Mouse (Mus musculus) MEL (cell line): Measurements from ENCODE around the gene A130010J15Rik. TPM values are rescaled to one million over a fixed set of nuclear protein-coding genes. Genes with fewer than 3 reads are reported as not detected.
A peak's percentile ranks its signal among the peaks of the same experiment; 100 is the strongest.

Source experiments
- DNase-seq: peaks from one replicate; pipeline ENCODE4 v3.0.0; 2011; ENCODE audit warnings: low read depth, low spot score
- H3K27ac ChIP-seq: 2 replicates; pipeline ENCODE4 v1.5.1; 2012; ENCODE audit warnings: low read depth, mild to moderate bottlenecking, control low read depth, low read length, moderate library complexity; ENCODE audit not compliant: control insufficient read depth
- H3K27me3 ChIP-seq, 2 experiments: fragments of 150-350 bp in 1 of 2; sonication (generic) in 1 of 2; 2 replicates each; pipeline ENCODE4 v1.6.1; 2012; ENCODE audit warnings: low read length in 2 of 2, mild to moderate bottlenecking in 2 of 2, improper control_type of control experiment in 1 of 2, moderate library complexity in 1 of 2; ENCODE audit not compliant: insufficient read depth in 2 of 2, control insufficient read depth in 1 of 2
- H3K36me3 ChIP-seq, 2 experiments: 2 replicates each; pipeline ENCODE4 v1.6.1; 2012 to 2014; ENCODE audit warnings: low read length in 2 of 2, improper control_type of control experiment in 1 of 2, inconsistent platforms in 1 of 2, mild to moderate bottlenecking in 1 of 2; ENCODE audit not compliant: insufficient read depth in 2 of 2, control insufficient read depth in 1 of 2
- H3K4me1 ChIP-seq, 2 experiments: fragments of 150-350 bp in 1 of 2; sonication (generic) in 1 of 2; 2 replicates each; pipeline ENCODE4 v1.6.1; 2012; ENCODE audit warnings: low read length in 2 of 2, improper control_type of control experiment in 1 of 2, mild to moderate bottlenecking in 1 of 2; ENCODE audit not compliant: insufficient read depth in 2 of 2, control insufficient read depth in 1 of 2
- H3K4me3 ChIP-seq, 2 experiments: fragments of 150-350 bp in 1 of 2; sonication (generic) in 1 of 2; 2 replicates each; pipeline ENCODE4 v1.5.1; 2012; ENCODE audit warnings: low read depth in 2 of 2, low read length in 2 of 2, mild to moderate bottlenecking in 2 of 2, moderate library complexity in 2 of 2, control low read depth in 1 of 2, improper control_type of control experiment in 1 of 2; ENCODE audit not compliant: control insufficient read depth in 1 of 2, insufficient read depth in 1 of 2
- H3K79me2 ChIP-seq: 2 replicates; pipeline ENCODE4 v1.6.1; 2012; ENCODE audit warnings: mild to moderate bottlenecking, low read length, moderate library complexity; ENCODE audit not compliant: control insufficient read depth, poor library complexity, insufficient read depth
- H3K9ac ChIP-seq: 2 replicates; pipeline ENCODE4 v1.6.1; 2012; ENCODE audit warnings: low read depth, mild to moderate bottlenecking, control low read depth, low read length, moderate library complexity; ENCODE audit not compliant: control insufficient read depth, poor library complexity, severe bottlenecking
- H3K9me3 ChIP-seq: fragments of 150-350 bp; sonication (generic); replicated peaks from 2 replicates; pipeline ENCODE4 v1.6.1; 2012; ENCODE audit warnings: mild to moderate bottlenecking, low read length, improper control_type of control experiment, moderate library complexity; ENCODE audit not compliant: insufficient read depth
- CHD1 ChIP-seq: IDR thresholded peaks from 2 replicates; pipeline ENCODE4 v1.6.1; 2012; ENCODE audit warnings: low read depth, mild to moderate bottlenecking, inconsistent platforms, low read length, improper control_type of control experiment
- CTCF ChIP-seq, 3 experiments: IDR thresholded peaks in 2 of 3; conservative IDR thresholded peaks in 1 of 3; 2 replicates each; pipeline ENCODE4 v1.5.1; 2011 to 2012; ENCODE audit warnings: low read length in 3 of 3, low read depth in 2 of 3, mild to moderate bottlenecking in 2 of 3, improper control_type of control experiment in 1 of 3, inconsistent platforms in 1 of 3, mixed read lengths in 1 of 3, moderate library complexity in 1 of 3; ENCODE audit not compliant: control insufficient read depth in 1 of 3, insufficient read depth in 1 of 3, poor library complexity in 1 of 3, severe bottlenecking in 1 of 3
- E2F4 ChIP-seq: IDR thresholded peaks from 2 replicates; pipeline ENCODE4 v1.6.1; 2011; ENCODE audit warnings: low read depth, low read length, improper control_type of control experiment, borderline replicate concordance
- ETS1 ChIP-seq: IDR thresholded peaks from 2 replicates; pipeline ENCODE4 v1.6.1; 2012; ENCODE audit warnings: low read depth, mild to moderate bottlenecking, inconsistent platforms, low read length, improper control_type of control experiment, moderate library complexity
- GABPA ChIP-seq: IDR thresholded peaks from 2 replicates; pipeline ENCODE4 v1.6.1; 2012; ENCODE audit warnings: low read depth, mild to moderate bottlenecking, inconsistent platforms, low read length, improper control_type of control experiment, moderate library complexity
- JUND ChIP-seq: IDR thresholded peaks from 2 replicates; pipeline ENCODE4 v1.6.1; 2011; ENCODE audit warnings: low read depth, mild to moderate bottlenecking, improper control_type of control experiment, low read length
- POLR2A ChIP-seq, 2 experiments: IDR thresholded peaks; 2 replicates each; pipeline ENCODE4 v1.6.1; 2011 to 2012; ENCODE audit warnings: low read length in 2 of 2, mild to moderate bottlenecking in 2 of 2, control low read depth in 1 of 2, improper control_type of control experiment in 1 of 2, low read depth in 1 of 2, moderate library complexity in 1 of 2; ENCODE audit not compliant: control insufficient read depth in 1 of 2, insufficient read depth in 1 of 2, poor library complexity in 1 of 2
- POLR2AphosphoS2 ChIP-seq: IDR thresholded peaks from 2 replicates; pipeline ENCODE4 v1.6.1; 2011; ENCODE audit warnings: low read length, improper control_type of control experiment
- RAD21 ChIP-seq: IDR thresholded peaks from 2 replicates; pipeline ENCODE4 v1.6.1; 2011; ENCODE audit warnings: mild to moderate bottlenecking, low read depth, low read length, improper control_type of control experiment
- RCOR1 ChIP-seq: IDR thresholded peaks from 2 replicates; pipeline ENCODE4 v1.6.1; 2012; ENCODE audit warnings: low read depth, mild to moderate bottlenecking, inconsistent platforms, low read length, improper control_type of control experiment
- SMC3 ChIP-seq: IDR thresholded peaks from 2 replicates; pipeline ENCODE4 v1.6.1; 2011; ENCODE audit warnings: low read depth, low read length, improper control_type of control experiment
- UBTF ChIP-seq: IDR thresholded peaks from 2 replicates; pipeline ENCODE4 v1.6.1; 2012; ENCODE audit warnings: low read depth, mild to moderate bottlenecking, inconsistent platforms, low read length, improper control_type of control experiment, moderate library complexity, borderline replicate concordance; ENCODE audit not compliant: insufficient read depth
- USF2 ChIP-seq, 2 experiments: IDR thresholded peaks; 2 replicates each; pipeline ENCODE4 v1.6.1; 2011 to 2012; ENCODE audit warnings: improper control_type of control experiment in 2 of 2, low read length in 2 of 2, borderline replicate concordance in 1 of 2, inconsistent platforms in 1 of 2, low read depth in 1 of 2, mild to moderate bottlenecking in 1 of 2; ENCODE audit not compliant: insufficient read depth in 1 of 2
- polyA plus RNA-seq, 2 experiments: library from polyadenylated mRNA; stranded (reverse) in 1 of 2; unstranded in 1 of 2; fragments of >175 nt in 1 of 2; fragments of >200 nt in 1 of 2; gene quantifications; 2 replicates each; pipeline versions ENCODE4 v1.2.1 to v1.2.4; 2012; ENCODE audit warnings: low replicate concordance in 2 of 2, low read depth in 1 of 2; ENCODE audit not compliant: insufficient read length in 2 of 2, insufficient read depth in 1 of 2, missing spikeins in 1 of 2
- total RNA-seq: library from RNA; depleted of rRNA; stranded (reverse); fragments of 300-350 nt; gene quantifications from 2 replicates; pipeline ENCODE4 v1.2.3, GENCODE M21; 2012

The A130010J15Rik gene
- total and polyA plus RNA-seq, 3 experiments = 5.8 to 13.2 TPM; not detected in 1

- TF ChIP-seq RCOR1 = no peak
- no peak for TF ChIP-seq POLR2A (IDR thresholded peaks at IDR 0.05; ENCODE audit: control insufficient read depth in 1 of 2, insufficient read depth in 1 of 2, low read depth in 1 of 2, low read length in 2 of 2, poor library complexity in 1 of 2)
- TF ChIP-seq UBTF = no peak
- TF ChIP-seq CHD1 = no peak
Observed at GRCm38 (mm10) chr1:193123290-193123689, 44.6 kb upstream of the A130010J15Rik start (continued).

GRCm38 (mm10) chr1:193125835-193126234 lies 42.0 kb upstream of the A130010J15Rik start:
- H3K27me3 ChIP-seq = no peaks in the 10 kb centered on the region
- TF ChIP-seq RAD21 (peak; percentile 31), E2F4 (no peak), SMC3 (peak; percentile 23; the same call in 1 of the 2 replicates), CTCF (IDR thresholded peaks at IDR 0.05 in 2 of 3, conservative IDR thresholded peaks at IDR 0.05 in 1 of 3; ENCODE audit: control insufficient read depth in 1 of 3, insufficient read depth in 1 of 3, low read depth in 2 of 3, low read length in 3 of 3, poor library complexity in 1 of 3, severe bottlenecking in 1 of 3) (peak in 1 of 3 experiments; percentile 22; a peak in 1 of 6 replicates)
- peak; percentile 42 for DNase-seq
- no peak overlapping the region for H3K4me3 ChIP-seq
- no peak overlapping the region for H3K9ac ChIP-seq
- H3K79me2 ChIP-seq = peaks cover 27% of the 10 kb centered on the region
- H3K9me3 ChIP-seq = no peaks in the 10 kb centered on the region
- peaks cover 13 to 16% of the 10 kb centered on the region in 2 experiments for H3K36me3 ChIP-seq
- H3K27ac ChIP-seq = no peak overlapping the region
- H3K4me1 ChIP-seq = peaks cover 2 to 11% of the 10 kb centered on the region in 2 experiments; a peak in 2 of 4 replicates

- Histone ChIP-seq H3K9me3 (no peaks in the 10 kb centered on the region), H3K27ac (no peak overlapping the region), H3K4me1 (peaks cover 2 to 16% of the 10 kb centered on the region in 2 experiments; a peak in 3 of 4 replicates), H3K36me3 (peaks cover 12 to 22% of the 10 kb centered on the region in 2 experiments), H3K9ac (no peak overlapping the region), H3K79me2 (peaks cover 27% of the 10 kb centered on the region)
- no peak for TF ChIP-seq POLR2AphosphoS2
- no peak for TF ChIP-seq GABPA
- TF ChIP-seq RCOR1 = no peak
- TF ChIP-seq JUND = no peak
- TF ChIP-seq ETS1 = no peak
- no peak for TF ChIP-seq USF2 (IDR thresholded peaks at IDR 0.05; ENCODE audit: borderline replicate concordance in 1 of 2, insufficient read depth in 1 of 2, low read depth in 1 of 2, low read length in 2 of 2)
- TF ChIP-seq, all 39 proteins: peak for 0
- Histone ChIP-seq H3K4me3 (no peak overlapping the region), H3K27me3 (no peaks in the 10 kb centered on the region)
- peak; percentile 23 for DNase-seq
Observed at GRCm38 (mm10) chr1:193128055-193128454, 39.8 kb upstream of the A130010J15Rik start.
